Mouse (Mus musculus) G1E-ER4 (cell line): Measurements from ENCODE around the gene Ube2l6. TPM values are rescaled to one million over a fixed set of nuclear protein-coding genes. Genes with fewer than 3 reads are reported as not detected.

Source experiments
- GATA1 ChIP-seq: IDR thresholded peaks from one replicate; pipeline ENCODE4 v1.8.0; 2012; ENCODE audit warnings: low read length, inconsistent platforms
- polyA plus RNA-seq: library from polyadenylated mRNA; stranded (reverse); fragments of >175 nt; gene quantifications from 2 replicates; pipeline ENCODE4 v1.2.3, GENCODE M21; 2012

The Ube2l6 gene
- 1.5 and 5.3 TPM in 2 replicates for polyA plus RNA-seq

DNA sequence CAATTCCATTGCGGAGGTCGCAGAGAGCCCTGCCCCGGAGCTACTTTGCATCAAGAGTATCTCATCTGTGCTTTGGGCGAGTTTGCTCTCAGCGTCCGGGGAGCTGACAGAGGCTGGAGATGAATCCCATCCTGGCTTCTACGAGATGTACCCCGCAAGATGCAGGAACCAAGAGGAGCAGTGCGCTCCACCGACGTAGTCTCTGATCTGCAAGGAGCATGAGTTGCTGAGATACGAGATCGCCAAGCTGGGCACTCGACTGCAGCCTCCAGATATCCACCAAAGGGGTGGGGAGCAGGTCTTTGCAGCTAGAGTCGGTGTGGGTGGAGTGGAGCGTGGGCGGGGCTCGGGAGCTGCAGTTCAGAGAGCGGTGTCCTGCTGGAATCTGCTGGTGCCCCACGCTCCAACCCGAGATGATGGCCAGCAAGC is at the start of gene Ube2l6:
Gene Ube2l6 (plus strand): TSS at position 336 of the 429 bp plus-strand sequence.
- peak; percentile 45 for TF ChIP-seq GATA1

- TF ChIP-seq GATA1 = no peak
Observed at GRCm38 (mm10) chr2:84750115-84750514, 48.5 kb upstream of the Ube2l6 start.

- no peak for TF ChIP-seq GATA1
Observed at GRCm38 (mm10) chr2:84756245-84756644, 42.4 kb upstream of the Ube2l6 start.

- no peak for TF ChIP-seq GATA1
Observed at GRCm38 (mm10) chr2:84757026-84757682, 41.5 kb upstream of the Ube2l6 start.

- no peak for TF ChIP-seq GATA1
Observed at GRCm38 (mm10) chr2:84758542-84759127, 40.0 kb upstream of the Ube2l6 start.

GRCm38 (mm10) chr2:84760777-84761176 is 37.9 kb upstream of the Ube2l6 start:
- TF ChIP-seq GATA1 = no peak

- no peak for TF ChIP-seq GATA1
Observed at GRCm38 (mm10) chr2:84761309-84761708, 37.3 kb upstream of the Ube2l6 start.

GRCm38 (mm10) chr2:84761840-84762239 is 36.8 kb upstream of the Ube2l6 start:
- TF ChIP-seq GATA1 = no peak

- no peak for TF ChIP-seq GATA1
Observed at GRCm38 (mm10) chr2:84762295-84762694, 36.3 kb upstream of the Ube2l6 start.

DNA sequence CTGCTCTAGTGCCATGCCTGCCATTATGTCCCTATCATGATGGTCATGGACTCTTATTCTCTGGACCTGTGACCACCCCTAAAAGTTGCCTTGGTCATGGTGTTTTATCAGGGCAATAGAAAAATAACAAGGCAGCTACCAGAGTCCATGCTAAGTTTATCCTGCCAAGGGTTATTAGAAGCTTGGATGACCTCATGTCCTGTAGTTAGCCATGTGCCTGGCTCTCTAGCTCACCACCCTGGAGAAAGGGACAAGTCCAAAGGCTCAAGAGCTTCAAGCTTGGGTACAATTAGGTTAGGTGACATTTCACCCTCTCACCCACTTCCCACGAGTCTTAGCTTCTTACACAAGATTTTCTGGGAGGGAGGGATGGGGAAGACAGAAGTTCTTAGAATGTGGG is 35.8 kb upstream of the Ube2l6 start:
- no peak for TF ChIP-seq GATA1

DNA sequence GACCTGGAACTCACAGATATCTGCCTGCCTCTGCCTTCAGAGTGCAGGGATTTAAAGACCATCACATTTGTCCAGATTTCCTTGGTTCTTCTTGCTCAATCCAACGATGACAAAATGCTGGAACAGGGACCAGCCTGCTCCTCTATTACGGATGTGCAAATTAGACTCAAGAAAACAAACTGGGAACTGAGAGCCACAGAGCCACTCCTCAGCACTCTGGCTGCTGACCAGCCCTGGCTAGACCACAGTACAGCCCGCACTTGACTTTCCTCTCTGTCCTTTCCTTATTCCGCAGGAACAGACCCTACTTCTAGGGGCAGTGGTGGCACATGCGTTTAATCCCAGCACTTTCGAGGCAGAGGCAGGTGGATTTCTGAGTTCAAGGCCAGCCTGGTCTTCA is 28.1 kb upstream of the Ube2l6 start:
- TF ChIP-seq GATA1 = no peak

GRCm38 (mm10) chr2:84772454-84772853 is 26.2 kb upstream of the Ube2l6 start:
- TF ChIP-seq GATA1 = no peak

GRCm38 (mm10) chr2:84773195-84773594 is 25.4 kb upstream of the Ube2l6 start:
- TF ChIP-seq GATA1 = no peak

DNA sequence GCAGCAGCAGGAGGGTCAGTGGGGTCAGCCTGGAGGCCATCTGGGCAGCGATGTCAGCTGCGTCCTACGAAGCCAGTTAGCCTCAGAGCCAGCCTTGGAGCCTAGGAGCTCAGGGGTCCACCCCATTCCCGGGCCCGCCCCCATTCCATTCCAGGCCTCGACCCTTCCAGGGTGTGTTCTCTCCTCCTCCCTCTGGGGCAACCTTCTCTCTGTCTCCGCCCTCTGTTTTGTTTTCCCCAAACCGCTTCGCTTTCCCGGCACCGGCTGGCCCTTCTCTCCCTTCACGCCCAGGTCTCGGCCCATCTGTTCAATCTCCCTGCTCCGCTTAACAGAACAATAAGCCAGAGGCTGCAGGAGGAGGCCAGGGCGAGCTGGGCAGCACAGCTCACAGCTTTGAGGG is 23.9 kb upstream of the Ube2l6 start:
- TF ChIP-seq GATA1 = no peak

DNA sequence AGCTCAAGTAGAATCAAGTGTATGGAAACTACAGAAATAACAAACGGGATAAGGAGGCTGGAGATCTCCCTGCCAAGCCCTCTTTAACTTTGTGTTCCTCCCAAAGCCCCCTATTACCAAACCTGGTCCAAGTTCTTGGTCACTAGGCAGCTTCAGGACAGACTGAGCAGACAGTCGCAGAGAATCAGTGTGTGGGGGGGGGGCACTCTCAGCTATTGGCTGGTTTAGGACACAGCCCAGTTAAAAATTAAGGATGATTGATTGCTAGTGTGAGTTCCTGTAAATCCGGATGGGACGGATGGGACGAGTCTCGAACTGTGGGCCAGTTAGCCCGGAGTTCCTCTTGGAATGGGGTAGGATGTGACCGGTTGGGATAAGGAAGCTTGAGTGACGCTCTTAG is 23.4 kb upstream of the Ube2l6 start, which contains the start of gene Serping1:
Gene Serping1 (minus strand): TSS at position 204 of the 400 bp plus-strand sequence.
- no peak for TF ChIP-seq GATA1

DNA sequence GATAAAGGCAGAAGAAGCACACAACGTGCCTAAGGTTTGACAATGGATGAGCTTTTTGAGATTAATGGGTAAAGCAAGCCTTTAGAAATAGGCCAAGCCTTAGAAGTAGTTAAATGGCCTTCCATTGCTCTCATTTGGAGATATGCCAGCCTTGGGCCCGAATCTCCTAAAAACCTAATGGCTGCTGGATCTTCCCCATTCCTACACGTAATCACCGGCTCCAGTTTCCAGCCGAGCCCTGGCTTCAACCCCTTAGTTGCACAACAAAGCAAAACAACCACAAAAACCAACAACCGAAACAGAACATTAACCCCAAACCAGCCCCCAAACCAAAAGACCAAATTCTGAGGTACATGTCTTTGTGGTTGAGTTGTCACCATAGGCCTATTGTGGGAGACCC is 23.0 kb upstream of the Ube2l6 start:
- TF ChIP-seq GATA1 = no peak

DNA sequence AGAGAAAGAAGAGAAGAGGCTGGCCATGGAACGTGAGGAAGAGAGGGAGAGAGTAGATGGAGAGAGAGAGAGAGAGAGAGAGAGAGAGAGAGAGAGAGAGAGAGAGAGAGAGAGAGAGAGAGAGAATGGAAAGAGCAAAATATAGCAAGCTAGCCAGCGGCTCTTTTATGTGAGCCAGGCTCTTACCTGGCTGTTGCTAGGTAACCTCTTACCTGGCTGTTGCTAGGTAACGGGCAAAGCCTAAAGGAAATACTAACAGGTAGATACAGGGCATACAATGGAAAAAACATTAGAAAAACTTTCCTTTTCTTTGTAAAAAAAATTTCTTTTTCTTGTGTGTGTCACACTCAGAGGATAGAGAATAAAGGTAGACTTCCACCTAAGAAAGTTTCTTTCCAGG is 20.9 kb upstream of the Ube2l6 start:
- TF ChIP-seq GATA1 = no peak

DNA sequence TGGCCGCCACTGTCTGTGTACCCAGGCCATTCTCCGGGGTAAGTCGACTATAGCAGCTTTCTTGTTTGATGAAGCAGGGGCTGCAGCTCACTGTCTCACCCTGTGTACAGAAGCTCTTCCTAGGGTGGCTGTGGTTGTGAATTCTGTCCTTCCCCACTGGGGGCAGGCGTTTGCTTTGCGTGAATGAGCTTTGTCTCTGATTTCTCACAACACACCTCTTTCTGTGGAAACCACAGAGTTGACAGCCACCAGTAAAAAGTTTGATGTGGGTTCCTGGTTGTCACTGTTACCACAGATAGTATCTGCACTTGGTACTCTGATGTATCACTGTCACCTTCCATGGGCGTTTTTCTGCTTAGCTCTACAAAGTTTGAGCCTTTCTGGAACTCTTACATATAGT is 19.4 kb upstream of the Ube2l6 start:
- TF ChIP-seq GATA1 = no peak
